Mouse (Mus musculus): ENCODE measurements at regions not wholly inside any gene's neighbourhood (a gene's known extent, or its start where the extent isn't known, plus 50 kb on each side); places are given as distances from the start of the nearest gene placed in this dataset.

GRCm38 (mm10) chr10:91537241-91537640, 356.1 kb upstream of the Tmpo start:
- TF ChIP-seq CTCF (IDR thresholded peaks at IDR 0.05; ENCODE audit: insufficient read depth, low read length) (no peak), POLR2A (IDR thresholded peaks at IDR 0.05; ENCODE audit: borderline replicate concordance, extremely low read depth, low read depth, low read length) (no peak)

All from lung, adult 2 months (tissue).